Mouse (Mus musculus) Patski (cell line): ENCODE measurements at regions not wholly inside any gene's neighbourhood (a gene's known extent, or its start where the extent isn't known, plus 50 kb on each side); places are given as distances from the start of the nearest gene placed in this dataset.

Experiments
- ATAC-seq: fragments of 100-300 bp; one replicate; pipeline ENCODE4 v1.8.0; 2021
- CTCF ChIA-PET: fragments of 350-600 bp; sonication (Branson Sonifier 250); formaldehyde crosslinking; loops from one replicate; lab custom pipeline; 2022; ENCODE audit warnings: inconsistent platforms; lab: Charles Lee
- POLR2A ChIA-PET: fragments of 350-600 bp; sonication (Branson Sonifier 250); formaldehyde crosslinking; loops from one replicate; lab custom pipeline; 2022; ENCODE audit warnings: antibody characterized with exemption, inconsistent platforms; lab: Charles Lee
- DNase-seq: peaks from one replicate; pipeline ENCODE4 v3.0.0-alpha.2; 2011; ENCODE audit warnings: low read depth, low spot score
- H3K27me3 ChIP-seq: fragments of 371-371 bp; one replicate; pipeline ENCODE4 v1.5.1; 2021
- CTCF ChIP-seq: fragments of 100-300 bp; IDR thresholded peaks from one replicate; pipeline ENCODE4 v1.5.1; 2021
- in situ Hi-C: fragments of 300-500 bp; cut with MboI; formaldehyde crosslinking; loops from 3 replicates; pipeline ENCODE4 v1.11.1; 2018; ENCODE audit warnings: low pct_unique_long_range_greater_than_20kb, mixed read lengths

- CTCF ChIA-PET, result interaction anchor here (1.1 kb wide), 1 partner anchor 22 kb away, joined by 3 read pairs; no protein-coding TSS in a partner anchor
- DNase-seq, result peak; percentile 66
Observed at GRCm38 (mm10) chr9:47444752-47445151, 85.2 kb upstream of the Cadm1 start.

GRCm38 (mm10) chr9:47445332-47445731, 84.6 kb upstream of the Cadm1 start:
- DNase-seq, result peak; percentile 31
- POLR2A ChIA-PET, result interaction anchor here (0.8 to 1.1 kb wide), 2 partner anchors 14 to 23 kb away, joined by 3 read pairs; no protein-coding TSS in a partner anchor
- in situ Hi-C loops, result loop anchor here (10.0 to 25.0 kb wide), 2 partner anchors 139 to 267 kb away; no protein-coding TSS in a partner anchor
- TF ChIP-seq CTCF, result no peak
- CTCF ChIA-PET, result interaction anchor here (1.1 kb wide), 1 partner anchor 23 kb away, joined by 3 read pairs; no protein-coding TSS in a partner anchor
- no peaks in the 10 kb centered on the region for H3K27me3 ChIP-seq
- peak; percentile 47 for ATAC-seq

More at GRCm38 (mm10) chr9:47444752-47445151, 85.2 kb upstream of the Cadm1 start:
- in situ Hi-C loops, result loop anchor here (10.0 to 25.0 kb wide), 2 partner anchors 140 to 268 kb away; no protein-coding TSS in a partner anchor
- POLR2A ChIA-PET, result interaction anchor here (0.8 to 1.4 kb wide), 3 partner anchors 15 to 255 kb away, joined by 3 read pairs; no protein-coding TSS in a partner anchor
- ATAC-seq, result peak; percentile 32
- TF ChIP-seq CTCF, result no peak
- no peaks in the 10 kb centered on the region for H3K27me3 ChIP-seq

- ChIA-PET CTCF (no interaction called here), POLR2A (no interaction called here)
- in situ Hi-C loops, result no loop called here
- ATAC-seq (no peak), DNase-seq (no peak)
- TF ChIP-seq CTCF, result no peak
- H3K27me3 ChIP-seq, result no peaks in the 10 kb centered on the region
Observed at GRCm38 (mm10) chr9:47452752-47453151, 77.2 kb upstream of the Cadm1 start.

- TF ChIP-seq CTCF, result no peak
- ChIA-PET POLR2A (interaction anchor here (1.4 kb wide), 1 partner anchor 14 kb away, joined by 3 read pairs; no protein-coding TSS in a partner anchor), CTCF (interaction anchor here (0.7 kb wide), 1 partner anchor 10 kb away, joined by 3 read pairs; no protein-coding TSS in a partner anchor)
- H3K27me3 ChIP-seq, result no peaks in the 10 kb centered on the region
- in situ Hi-C loops, result no loop called here
- DNase-seq, result no peak
- ATAC-seq, result no peak
Observed at GRCm38 (mm10) chr9:47458721-47459418, 71.1 kb upstream of the Cadm1 start.

GRCm38 (mm10) chr9:47459461-47460049, 70.4 kb upstream of the Cadm1 start:
- CTCF ChIA-PET, result interaction anchor here (0.7 kb wide), 1 partner anchor 11 kb away, joined by 3 read pairs; no protein-coding TSS in a partner anchor
- TF ChIP-seq CTCF, result no peak
- H3K27me3 ChIP-seq, result no peaks in the 10 kb centered on the region
- POLR2A ChIA-PET, result interaction anchor here (1.4 kb wide), 1 partner anchor 14 kb away, joined by 3 read pairs; no protein-coding TSS in a partner anchor
- in situ Hi-C loops, result no loop called here
- ATAC-seq (no peak), DNase-seq (no peak)

GRCm38 (mm10) chr9:47460241-47460640, 69.7 kb upstream of the Cadm1 start:
- CTCF ChIA-PET, result no interaction called here
- TF ChIP-seq CTCF, result no peak
- ATAC-seq (no peak), DNase-seq (no peak)
- H3K27me3 ChIP-seq, result no peaks in the 10 kb centered on the region
- POLR2A ChIA-PET, result interaction anchor here (1.4 kb wide), 1 partner anchor 15 kb away, joined by 3 read pairs; no protein-coding TSS in a partner anchor
- in situ Hi-C loops, result no loop called here

- CTCF ChIA-PET, result no interaction called here
Observed at GRCm38 (mm10) chr9:47461915-47462314, 68.1 kb upstream of the Cadm1 start.

GRCm38 (mm10) chr9:47466767-47467166, 63.2 kb upstream of the Cadm1 start:
- ATAC-seq (no peak), DNase-seq (no peak)
- POLR2A ChIA-PET, result no interaction called here
- H3K27me3 ChIP-seq, result no peaks in the 10 kb centered on the region
- no peak for TF ChIP-seq CTCF
- CTCF ChIA-PET, result no interaction called here
- in situ Hi-C loops, result no loop called here

More at GRCm38 (mm10) chr9:47461915-47462314, 68.1 kb upstream of the Cadm1 start:
- in situ Hi-C loops, result no loop called here
- no peak for ATAC-seq
- POLR2A ChIA-PET, result no interaction called here
- H3K27me3 ChIP-seq, result no peaks in the 10 kb centered on the region
- no peak for TF ChIP-seq CTCF
- DNase-seq, result no peak

- ChIA-PET CTCF (no interaction called here), POLR2A (interaction anchor here (0.7 kb wide), 1 partner anchor 89 kb away, joined by 4 read pairs; no protein-coding TSS in a partner anchor)
- DNase-seq (no peak), ATAC-seq (no peak)
- no peaks in the 10 kb centered on the region for H3K27me3 ChIP-seq
- no peak for TF ChIP-seq CTCF
- in situ Hi-C loops, result no loop called here
Observed at GRCm38 (mm10) chr9:47467815-47468214, 62.2 kb upstream of the Cadm1 start.

- no peak for DNase-seq
- ChIA-PET CTCF (no interaction called here), POLR2A (no interaction called here)
- no peak for TF ChIP-seq CTCF
- H3K27me3 ChIP-seq, result no peaks in the 10 kb centered on the region
- in situ Hi-C loops, result no loop called here
- no peak for ATAC-seq
Observed at GRCm38 (mm10) chr9:47469576-47469975, 60.4 kb upstream of the Cadm1 start.
